Mouse (Mus musculus): ENCODE measurements around the gene Top1.

- TF ChIP-seq POLR2A (IDR thresholded peaks at IDR 0.05; ENCODE audit: extremely low read depth, insufficient read depth, low read length) (no peak), CTCF (IDR thresholded peaks at IDR 0.05; ENCODE audit: low read depth, low read length) (no peak)
Observed at GRCm38 (mm10) chr2:160768997-160769396, 123.3 kb downstream of the Top1 start.

All from liver, adult 2 months (tissue).